Mouse (Mus musculus) heart, embryonic 14.5 days (tissue): ENCODE data around the gene Zfp213. TPM values are rescaled to one million over a fixed set of nuclear protein-coding genes. Genes with fewer than 3 reads are reported as not detected.
"Not testable (repeated sequence)": the region's sequence is repeated elsewhere in the genome, so short reads cannot be mapped to it uniquely, and the experiment has no call there.

Source experiments
- ATAC-seq: fragments of 200-750 bp; cut with Nextera tagmentation; 2 replicates; pipeline ENCODE4 v1.8.0; 2017; ENCODE audit warnings: low read depth, moderate TSS enrichment; ENCODE audit not compliant: insufficient number of reproducible peaks, insufficient read depth, low FRiP score
- H3K27ac ChIP-seq, 2 experiments: fragments of 200-500 bp in 1 of 2; fragments of 300-500 bp in 1 of 2; sonication (generic) in 1 of 2; replicated peaks in 1 of 2; 2 replicates each; pipeline ENCODE4 v1.5.1; 2012 to 2014; ENCODE audit warnings: low read depth in 2 of 2, low read length in 2 of 2, control low read depth in 1 of 2, mild to moderate bottlenecking in 1 of 2, mixed read lengths in 1 of 2; ENCODE audit not compliant: control insufficient read depth in 1 of 2, insufficient read depth in 1 of 2
- H3K27me3 ChIP-seq: fragments of 300-500 bp; sonication (generic); 2 replicates; pipeline ENCODE4 v1.6.1; 2014; ENCODE audit warnings: mild to moderate bottlenecking, low read length, control low read depth; ENCODE audit not compliant: control insufficient read depth, insufficient read depth
- H3K36me3 ChIP-seq: fragments of 300-500 bp; sonication (generic); 2 replicates; pipeline ENCODE4 v1.6.1; 2014; ENCODE audit warnings: mild to moderate bottlenecking, control low read depth, low read length, mixed read lengths; ENCODE audit not compliant: control insufficient read depth, insufficient read depth
- H3K4me1 ChIP-seq, 2 experiments: fragments of 200-500 bp in 1 of 2; fragments of 300-500 bp in 1 of 2; sonication (generic) in 1 of 2; 2 replicates each; pipeline ENCODE4 v1.6.1; 2012 to 2014; ENCODE audit warnings: low read length in 2 of 2, control low read depth in 1 of 2, mixed read lengths in 1 of 2; ENCODE audit not compliant: control insufficient read depth in 2 of 2, insufficient read depth in 2 of 2
- H3K4me2 ChIP-seq: fragments of 300-500 bp; sonication (generic); 2 replicates; pipeline ENCODE4 v1.6.1; 2014; ENCODE audit warnings: mild to moderate bottlenecking, low read length
- H3K4me3 ChIP-seq, 2 experiments: fragments of 200-500 bp in 1 of 2; fragments of 300-500 bp in 1 of 2; sonication (generic) in 1 of 2; 2 replicates each; pipeline ENCODE4 v1.5.1; 2012 to 2014; ENCODE audit warnings: low read length in 2 of 2, mild to moderate bottlenecking in 2 of 2, control low read depth in 1 of 2, low read depth in 1 of 2, moderate library complexity in 1 of 2; ENCODE audit not compliant: control insufficient read depth in 1 of 2, insufficient read depth in 1 of 2
- H3K9ac ChIP-seq: fragments of 300-500 bp; sonication (generic); 2 replicates; pipeline ENCODE4 v1.6.1; 2014; ENCODE audit warnings: mild to moderate bottlenecking, low read length
- H3K9me3 ChIP-seq: fragments of 300-500 bp; sonication (generic); 2 replicates; pipeline ENCODE4 v1.6.1; 2016; ENCODE audit warnings: low read length, control low read depth; ENCODE audit not compliant: control insufficient read depth
- WGBS: fragments of 180-500 bp; shearing (Covaris S2); extraction: QIAGEN DNeasy Blood & Tissue Kit; methylation state at CpG from one replicate; pipeline ENCODE4 v1.1.7; 2014; 5-methylcytosine and 5-hydroxymethylcytosine counted together
- polyA plus RNA-seq: library from polyadenylated mRNA; unstranded; fragments of >200 nt; fragmentation: Nextera tagmentation; extraction: Ambion mirVana; gene quantifications from 2 replicates; pipeline ENCODE4 v1.2.1, GENCODE M21; 2014

Zfp213 gene
- polyA plus RNA-seq, 1 experiment from 2014 or later = 13.8 TPM

DNA sequence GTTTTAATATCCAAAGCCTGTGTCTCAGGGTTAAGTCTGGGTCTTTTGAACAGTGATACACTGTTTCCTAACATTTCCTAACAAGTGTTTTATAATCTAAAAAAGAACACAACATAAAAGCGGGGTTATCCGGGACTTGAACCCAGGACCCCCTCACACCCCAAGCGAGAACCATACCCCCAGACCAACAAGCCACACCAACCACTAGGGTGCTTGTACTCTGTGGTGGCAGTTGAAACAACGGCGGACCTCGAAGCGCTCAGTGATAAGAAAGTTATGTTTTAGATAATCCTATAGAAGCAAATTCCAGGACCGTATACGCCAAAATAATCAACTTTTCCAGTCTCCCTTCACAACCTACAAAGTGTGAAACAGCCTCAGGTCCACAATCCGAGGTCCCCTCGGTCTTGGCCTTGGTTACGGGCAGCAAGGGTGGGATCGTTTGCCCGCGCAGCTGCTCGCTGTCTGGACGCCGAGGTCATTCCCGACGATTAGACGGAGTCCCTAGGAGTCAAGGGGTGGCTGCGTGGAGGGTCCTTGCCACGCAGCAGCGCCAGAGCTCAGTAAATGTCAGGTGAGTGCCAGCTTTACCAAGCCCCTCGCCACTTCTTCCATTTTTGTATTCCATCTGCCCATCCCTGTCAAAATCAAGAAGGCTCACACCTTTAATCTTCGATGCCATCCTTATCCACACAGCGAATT lies 26.3 kb downstream of the Zfp213 start:
- no peaks in the 10 kb centered on the region for H3K36me3 ChIP-seq
- H3K9me3 ChIP-seq = no peaks in the 10 kb centered on the region
- H3K27ac ChIP-seq = no peak overlapping the region
- no peak for ATAC-seq
- peak overlapping the region; percentile 30 to 37 for H3K4me3 ChIP-seq
- 4% methylated on average over 27 of the region's 27 CpGs for WGBS
- peak overlapping the region; percentile 47 for H3K9ac ChIP-seq
- peaks cover 31% of the 10 kb centered on the region; the same call in 1 of the 2 replicates for H3K27me3 ChIP-seq
- H3K4me2 ChIP-seq = peak overlapping the region; percentile 71
- peaks cover 10 to 12% of the 10 kb centered on the region in 2 experiments for H3K4me1 ChIP-seq

- H3K27ac ChIP-seq, ATAC-seq, H3K36me3 ChIP-seq, H3K9ac ChIP-seq, H3K9me3 ChIP-seq: not testable (repeated sequence)
- peaks cover 24% of the 10 kb centered on the region; the same call in 1 of the 2 replicates for H3K27me3 ChIP-seq
- H3K4me3 ChIP-seq = 0 out of 4 replicates have a peak overlapping the region, but pooled peaks of 1 of the 2 experiments have one; percentile 8
- H3K4me2 ChIP-seq = peak overlapping the region; percentile 45
- 3% methylated on average over 17 of the region's 29 CpGs for WGBS
- peaks cover 7 to 12% of the 10 kb centered on the region in 2 experiments for H3K4me1 ChIP-seq
These were observed 28.8 kb downstream of the Zfp213 start for GRCm38 (mm10) chr17:23535046-23535788.

- Histone ChIP-seq H3K27me3 (peaks cover 12% of the 10 kb centered on the region; the same call in 1 of the 2 replicates), H3K4me1 (peaks cover 7 to 12% of the 10 kb centered on the region in 2 experiments), H3K4me2 (peak overlapping the region; percentile 28; the same call in 1 of the 2 replicates)
- not testable (repeated sequence) for H3K36me3 ChIP-seq, H3K9me3 ChIP-seq, ATAC-seq, H3K4me3 ChIP-seq, H3K9ac ChIP-seq, H3K27ac ChIP-seq
- 7% methylated on average over 9 of the region's 23 CpGs for WGBS
These were observed 30.2 kb downstream of the Zfp213 start for GRCm38 (mm10) chr17:23533591-23534490.

GRCm38 (mm10) chr17:23531408-23531807 lies 32.6 kb downstream of the Zfp213 start:
- H3K9ac ChIP-seq, H3K36me3 ChIP-seq, H3K9me3 ChIP-seq, H3K4me2 ChIP-seq, H3K4me1 ChIP-seq, H3K27ac ChIP-seq, H3K27me3 ChIP-seq, ATAC-seq, H3K4me3 ChIP-seq: not testable (repeated sequence)
- 36% methylated on average over 1 of the region's 1 CpGs for WGBS

- H3K4me3 ChIP-seq, H3K27ac ChIP-seq, H3K9ac ChIP-seq, ATAC-seq, H3K9me3 ChIP-seq, H3K4me2 ChIP-seq, H3K27me3 ChIP-seq, H3K4me1 ChIP-seq, H3K36me3 ChIP-seq: not testable (repeated sequence)
- WGBS = 60% methylated on average over 30 of the region's 30 CpGs
These were observed 40.9 kb downstream of the Zfp213 start for GRCm38 (mm10) chr17:23522941-23523732.

DNA sequence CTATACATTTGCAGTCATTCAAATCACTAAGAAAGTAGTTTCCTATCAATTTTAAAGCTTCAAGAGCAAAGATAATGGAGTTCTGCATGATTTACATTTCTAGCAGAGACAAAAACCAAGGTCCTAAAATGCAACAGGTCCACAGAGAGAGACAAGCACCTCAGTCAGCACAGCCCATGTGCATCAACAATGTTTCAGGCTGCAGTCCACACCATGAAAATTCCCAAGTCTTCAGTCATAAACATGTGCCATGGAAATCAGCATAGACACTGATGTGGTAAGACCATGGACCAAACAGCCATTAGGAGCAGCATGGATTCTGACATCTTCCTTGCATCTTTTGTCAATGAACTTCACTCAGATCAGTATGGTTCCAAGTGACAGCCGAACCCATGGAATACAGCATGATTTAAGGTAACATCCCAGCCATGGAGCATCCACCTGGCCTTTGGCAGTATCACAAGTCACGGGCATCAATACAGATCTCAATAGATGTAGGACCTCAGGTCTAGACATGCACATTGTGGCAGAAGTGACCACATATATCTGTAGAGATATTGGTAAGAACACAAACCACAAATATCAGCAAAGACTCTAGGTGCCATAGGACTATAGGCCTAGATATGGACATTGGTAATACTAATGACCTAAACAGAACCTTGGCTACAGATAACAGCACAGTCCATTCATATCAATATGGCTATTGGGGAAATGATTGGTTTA lies 45.2 kb downstream of the Zfp213 start:
- Histone ChIP-seq H3K9me3 (peaks cover 3% of the 10 kb centered on the region; the same call in 1 of the 2 replicates), H3K4me3 (no peak overlapping the region), H3K4me2 (no peak overlapping the region), H3K9ac (no peak overlapping the region), H3K27ac (no peak overlapping the region), H3K4me1 (no peaks in the 10 kb centered on the region), H3K36me3 (no peaks in the 10 kb centered on the region), H3K27me3 (no peaks in the 10 kb centered on the region)
- 57% methylated on average over 2 of the region's 2 CpGs for WGBS
- ATAC-seq = peak; percentile 56
